Mouse (Mus musculus) ES-E14 (cell line): ENCODE data around the gene Pdk1. TPM values are rescaled to one million over a fixed set of nuclear protein-coding genes. Genes with fewer than 3 reads are reported as not detected.

Experiments used
- DNase-seq: peaks from one replicate; pipeline ENCODE4 v3.0.0-alpha.2; 2013; ENCODE audit warnings: low read depth, low spot score
- H3K27ac ChIP-seq: 2 replicates; pipeline ENCODE4 v1.5.1; 2012; ENCODE audit warnings: low read depth, mild to moderate bottlenecking, low read length, moderate library complexity, mixed read lengths; ENCODE audit not compliant: poor library complexity, insufficient read depth, severe bottlenecking
- H3K36me3 ChIP-seq: 2 replicates; pipeline ENCODE4 v1.6.1; 2012; ENCODE audit warnings: mild to moderate bottlenecking, low read length, moderate library complexity, mixed read lengths; ENCODE audit not compliant: control insufficient read depth, poor library complexity, insufficient read depth, severe bottlenecking
- H3K4me1 ChIP-seq, 2 experiments: fragments of 150-350 bp in 1 of 2; sonication (generic) in 1 of 2; 2 replicates each; pipeline ENCODE4 v1.6.1; 2012; ENCODE audit warnings: low read length in 2 of 2, mild to moderate bottlenecking in 1 of 2, mixed read lengths in 1 of 2; ENCODE audit not compliant: control insufficient read depth in 2 of 2, insufficient read depth in 2 of 2, poor library complexity in 1 of 2
- H3K4me3 ChIP-seq, 2 experiments: fragments of 150-350 bp in 1 of 2; sonication (generic) in 1 of 2; 2 replicates each; pipeline ENCODE4 v1.5.1; 2012; ENCODE audit warnings: low read length in 2 of 2, low read depth in 1 of 2, mild to moderate bottlenecking in 1 of 2, mixed read lengths in 1 of 2; ENCODE audit not compliant: insufficient read depth in 1 of 2, poor library complexity in 1 of 2, severe bottlenecking in 1 of 2
- H3K9ac ChIP-seq: 2 replicates; pipeline ENCODE4 v1.6.1; 2012; ENCODE audit warnings: low read depth, mild to moderate bottlenecking, low read length, mixed read lengths; ENCODE audit not compliant: poor library complexity, insufficient read depth, severe bottlenecking
- H3K9me3 ChIP-seq: fragments of 150-350 bp; sonication (generic); 2 replicates; pipeline ENCODE4 v1.6.1; 2012; ENCODE audit warnings: low read depth, mild to moderate bottlenecking, low read length; ENCODE audit not compliant: control insufficient read depth, insufficient read depth
- CHD2 ChIP-seq: IDR thresholded peaks from 2 replicates; pipeline ENCODE4 v1.6.1; 2014; ENCODE audit warnings: mild to moderate bottlenecking, low read depth, low read length, inconsistent platforms
- HCFC1 ChIP-seq: IDR thresholded peaks from 2 replicates; pipeline ENCODE4 v1.6.1; 2012; ENCODE audit warnings: low read length, inconsistent platforms, borderline replicate concordance; ENCODE audit not compliant: insufficient read depth
- MAFK ChIP-seq: IDR thresholded peaks from 2 replicates; pipeline ENCODE4 v1.6.1; 2014; ENCODE audit warnings: mild to moderate bottlenecking, low read depth, low read length, inconsistent platforms; ENCODE audit not compliant: insufficient read depth
- ZC3H11A ChIP-seq: IDR thresholded peaks from 2 replicates; pipeline ENCODE4 v1.6.1; 2012; ENCODE audit warnings: low read depth, mild to moderate bottlenecking, inconsistent platforms, low read length, borderline replicate concordance
- ZNF384 ChIP-seq: IDR thresholded peaks from 2 replicates; pipeline ENCODE4 v1.6.1; 2012; ENCODE audit warnings: low read depth, low read length, inconsistent platforms
- in situ Hi-C, 2 experiments: fragments of 600-800 bp; cut with MboI; formaldehyde crosslinking; loops; one replicate each; pipeline ENCODE4 v1.15.1; 2025; ENCODE audit warnings: low sequenced_read_pairs in 2 of 2, inconsistent platforms in 1 of 2; ENCODE audit not compliant: unreplicated experiment in 2 of 2
- total RNA-seq: library from RNA; depleted of rRNA; stranded (reverse); fragments of 300-350 nt; gene quantifications from 2 replicates; pipeline ENCODE4 v1.2.3, GENCODE M21; 2012

Gene Pdk1
- total RNA-seq, 1 experiment = 54.9 TPM

GRCm38 (mm10) chr2:71878943-71879342 is 5.9 kb downstream of the Pdk1 start:
- H3K27ac ChIP-seq = no peak overlapping the region
- H3K4me1 ChIP-seq = peaks cover 6 to 9% of the 10 kb centered on the region in 2 experiments
- H3K4me3 ChIP-seq = no peak overlapping the region
- DNase-seq = no peak
- H3K9ac ChIP-seq = no peak overlapping the region
- in situ Hi-C loops = no loop called here
- peaks cover 43% of the 10 kb centered on the region for H3K36me3 ChIP-seq
- TF ChIP-seq CHD2 (no peak), ZNF384 (0 out of 2 replicates have a peak, but pooled peaks have one; percentile 2), HCFC1 (no peak), MAFK (no peak), ZC3H11A (no peak)
- H3K9me3 ChIP-seq = no peaks in the 10 kb centered on the region

- Histone ChIP-seq H3K27ac (no peak overlapping the region), H3K36me3 (peaks cover 46% of the 10 kb centered on the region), H3K4me3 (no peak overlapping the region), H3K9me3 (no peaks in the 10 kb centered on the region), H3K9ac (no peak overlapping the region), H3K4me1 (peaks cover 0 to 3% of the 10 kb centered on the region in 2 experiments; a peak in 2 of 4 replicates)
- in situ Hi-C loops = no loop called here
- no peak for DNase-seq
- TF ChIP-seq MAFK (no peak), ZC3H11A (no peak), ZNF384 (no peak), HCFC1 (no peak), CHD2 (no peak)
Measured at GRCm38 (mm10) chr2:71882914-71883651, 10.1 kb downstream of the Pdk1 start.

- H3K9me3 ChIP-seq = no peaks in the 10 kb centered on the region
- in situ Hi-C loops = no loop called here
- no peak overlapping the region for H3K27ac ChIP-seq
- H3K9ac ChIP-seq = no peak overlapping the region
- peaks cover 54% of the 10 kb centered on the region for H3K36me3 ChIP-seq
- no peak for DNase-seq
- no peaks in the 10 kb centered on the region; a peak in 1 of 4 replicates for H3K4me1 ChIP-seq
- H3K4me3 ChIP-seq = no peak overlapping the region
- no peak for TF ChIP-seq HCFC1
Measured at GRCm38 (mm10) chr2:71887269-71887668, 14.2 kb downstream of the Pdk1 start.

GRCm38 (mm10) chr2:71888437-71888836 is 15.4 kb downstream of the Pdk1 start:
- TF ChIP-seq HCFC1 (no peak), ZC3H11A (no peak), MAFK (no peak), CHD2 (no peak), ZNF384 (no peak)

GRCm38 (mm10) chr2:71891536-71891935 is 18.5 kb downstream of the Pdk1 start:
- no peak for DNase-seq
- in situ Hi-C loops = no loop called here
- Histone ChIP-seq H3K9me3 (no peaks in the 10 kb centered on the region), H3K4me3 (no peak overlapping the region), H3K27ac (no peak overlapping the region), H3K36me3 (peaks cover 42% of the 10 kb centered on the region), H3K9ac (no peak overlapping the region), H3K4me1 (no peaks in the 10 kb centered on the region; a peak in 1 of 4 replicates)
- TF ChIP-seq HCFC1 = no peak
- no peak for TF ChIP-seq CHD2
- TF ChIP-seq ZC3H11A = no peak
- no peak for TF ChIP-seq MAFK
- no peak for TF ChIP-seq ZNF384

More at GRCm38 (mm10) chr2:71888437-71888836, 15.4 kb downstream of the Pdk1 start:
- no peak for DNase-seq
- Histone ChIP-seq H3K4me3 (no peak overlapping the region), H3K4me1 (no peaks in the 10 kb centered on the region; a peak in 1 of 4 replicates), H3K36me3 (peaks cover 54% of the 10 kb centered on the region), H3K27ac (no peak overlapping the region), H3K9ac (no peak overlapping the region), H3K9me3 (no peaks in the 10 kb centered on the region)
- in situ Hi-C loops = no loop called here
